Mouse (Mus musculus): ENCODE results near the gene Aifm1. TPM values are rescaled to one million over a fixed set of nuclear protein-coding genes. Genes with fewer than 3 reads are reported as not detected.
A peak's percentile ranks its signal among the peaks of the same experiment; 100 is the strongest.

Aifm1 gene
- total and polyA plus RNA-seq, 2 experiments from 2014 or later = 19.2 to 120 TPM

DNA sequence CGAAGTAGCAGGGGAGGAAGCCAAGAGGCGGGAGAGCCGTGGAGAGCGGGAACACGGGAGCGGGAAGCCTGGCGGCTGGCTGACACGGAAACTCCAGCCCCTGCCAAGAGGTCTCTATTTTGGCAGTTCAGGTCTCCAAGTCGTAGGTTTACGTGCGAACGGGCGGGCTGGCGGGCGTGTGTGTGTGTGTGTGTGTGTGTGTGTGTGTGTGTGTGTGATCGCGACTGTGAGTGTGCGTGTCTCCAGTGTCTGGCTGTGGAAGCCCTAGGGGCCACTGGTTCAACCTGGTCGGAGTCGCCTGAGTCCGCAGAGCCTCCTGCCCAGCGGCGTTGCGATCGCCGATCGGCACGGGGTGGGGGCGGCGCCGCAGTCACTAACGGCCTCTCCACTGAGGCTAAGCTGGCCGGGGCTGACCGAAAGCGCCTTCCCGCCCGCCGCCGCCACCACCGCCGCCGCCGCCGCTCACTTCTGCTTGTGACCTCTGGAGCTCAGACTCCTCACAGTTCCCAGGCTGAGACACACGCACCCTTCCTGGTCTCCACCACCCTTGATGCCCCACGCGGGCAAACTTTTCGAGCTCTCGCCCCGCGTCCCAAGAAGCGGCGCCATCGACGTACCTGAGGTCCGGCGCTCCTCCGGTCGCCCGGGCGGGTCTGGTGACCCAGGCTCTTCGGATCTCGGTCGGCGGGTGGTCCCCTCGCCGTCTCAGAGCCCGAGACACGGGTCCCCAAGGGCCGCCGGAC lies 60.3 kb downstream of the Aifm1 start:
- Histone ChIP-seq H3K36me3 (replicated peaks; ENCODE audit: control insufficient read depth, insufficient read depth, low read length) (no peaks in the 10 kb centered on the region), H3K9me3 (replicated peaks; ENCODE audit: control insufficient read depth, low read length) (no peaks in the 10 kb centered on the region; the same call in 1 of the 2 replicates), H3K27me3 (ENCODE audit: control insufficient read depth, insufficient read depth, low read length) (no peaks in the 10 kb centered on the region), H3K4me1 (ENCODE audit: control insufficient read depth, insufficient read depth) (peaks cover 21% of the 10 kb centered on the region; the same call in 1 of the 2 replicates), H3K4me3 (ENCODE audit: low read depth, low read length) (peak overlapping the region; percentile 75), H3K9ac (replicated peaks; ENCODE audit: low read depth, low read length) (peak overlapping the region; percentile 87), H3K27ac (ENCODE audit: low read depth) (peak overlapping the region; percentile 89), H3K4me2 (ENCODE audit: low read depth, low read length) (peak overlapping the region; percentile 68)
- DNase-seq (ENCODE audit: low spot score) (no peak), ATAC-seq (ENCODE audit: insufficient read depth, low read depth) (no peak)
- 19% methylated on average over 40 of the region's 71 CpGs for WGBS
- TF ChIP-seq EP300 (IDR thresholded peaks at IDR 0.05; ENCODE audit: low read depth) (no peak), CTCF (IDR thresholded peaks at IDR 0.05; ENCODE audit: low read depth) (no peak)

DNA sequence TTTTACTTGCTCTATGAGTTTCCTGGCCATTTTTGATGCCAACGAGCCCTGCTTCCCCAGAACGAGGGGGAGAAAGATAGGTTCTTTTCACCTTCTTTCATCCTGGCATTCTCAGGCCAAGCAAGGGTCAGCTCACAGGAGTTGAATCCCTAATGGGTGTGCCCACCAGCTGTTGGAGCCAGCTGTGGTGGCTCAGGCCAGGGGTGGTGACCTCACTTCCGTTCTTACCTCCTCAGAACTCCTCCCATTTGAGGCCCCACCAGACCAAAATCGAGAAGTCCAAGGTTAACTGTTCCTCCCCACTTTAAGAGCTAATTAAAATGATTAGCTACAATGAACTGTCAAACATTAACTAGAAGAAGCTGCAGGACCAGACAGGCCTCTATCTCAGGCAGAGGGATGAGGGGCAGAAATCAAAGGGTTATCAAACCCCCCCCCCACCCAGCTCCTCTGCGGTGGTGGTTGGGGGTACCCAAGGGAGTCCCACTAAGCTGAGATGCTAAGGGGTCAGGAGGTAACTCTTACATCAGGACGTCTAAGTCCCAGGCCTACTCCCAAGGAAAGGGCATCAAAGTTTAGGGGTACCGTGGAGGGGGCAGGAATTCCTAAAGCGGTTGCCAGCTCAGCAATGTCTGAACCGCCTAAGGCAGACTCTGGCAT lies 61.0 kb downstream of the Aifm1 start:
- no peak for DNase-seq (ENCODE audit: low spot score)

DNA sequence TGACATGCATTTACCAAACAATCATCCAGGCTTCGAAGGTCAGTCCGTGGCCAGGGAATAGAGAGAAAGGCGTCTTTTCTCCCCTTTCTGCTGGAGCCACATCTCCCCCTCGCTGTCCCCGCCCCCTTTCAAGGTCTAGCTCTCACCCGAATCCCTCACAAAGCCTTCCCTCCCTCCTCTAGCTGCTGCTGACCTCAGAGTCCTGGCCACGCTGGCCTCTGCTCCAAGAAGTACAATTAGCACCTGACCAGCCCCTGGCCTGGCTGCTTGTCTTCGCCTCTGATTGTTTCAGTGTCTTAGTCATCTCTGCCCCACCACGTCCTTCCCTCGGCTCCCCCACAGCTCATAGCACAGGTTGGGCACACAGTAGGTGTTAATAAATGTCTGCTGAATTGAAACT lies 63.7 kb downstream of the Aifm1 start:
- no peak for DNase-seq (ENCODE audit: low spot score)
- Histone ChIP-seq H3K27me3 (ENCODE audit: control insufficient read depth, insufficient read depth, low read length) (no peaks in the 10 kb centered on the region), H3K36me3 (replicated peaks; ENCODE audit: control insufficient read depth, insufficient read depth, low read length) (no peaks in the 10 kb centered on the region), H3K27ac (ENCODE audit: low read depth) (peak overlapping the region; percentile 70), H3K4me2 (ENCODE audit: low read depth, low read length) (peak overlapping the region; percentile 15; the same call in 1 of the 2 replicates), H3K4me3 (ENCODE audit: low read depth, low read length) (no peak overlapping the region), H3K4me1 (ENCODE audit: control insufficient read depth, insufficient read depth) (peaks cover 21% of the 10 kb centered on the region; the same call in 1 of the 2 replicates), H3K9me3 (replicated peaks; ENCODE audit: control insufficient read depth, low read length) (no peaks in the 10 kb centered on the region; the same call in 1 of the 2 replicates), H3K9ac (replicated peaks; ENCODE audit: low read depth, low read length) (no peak overlapping the region)
- no peak for TF ChIP-seq CTCF (IDR thresholded peaks at IDR 0.05; ENCODE audit: low read depth)
- no peak for TF ChIP-seq EP300 (IDR thresholded peaks at IDR 0.05; ENCODE audit: low read depth)
- ATAC-seq (ENCODE audit: insufficient read depth, low read depth) = no peak
- 36% methylated on average over 10 of the region's 10 CpGs for WGBS

More for the DNA sequence above, 61.0 kb downstream of the Aifm1 start:
- ATAC-seq (ENCODE audit: insufficient read depth, low read depth) = no peak
- Histone ChIP-seq H3K9ac (replicated peaks; ENCODE audit: low read depth, low read length) (peak overlapping the region; percentile 87; the same call in 1 of the 2 replicates), H3K27ac (ENCODE audit: low read depth) (peak overlapping the region; percentile 89), H3K4me1 (ENCODE audit: control insufficient read depth, insufficient read depth) (peaks cover 21% of the 10 kb centered on the region; the same call in 1 of the 2 replicates), H3K9me3 (replicated peaks; ENCODE audit: control insufficient read depth, low read length) (no peaks in the 10 kb centered on the region; the same call in 1 of the 2 replicates), H3K4me3 (ENCODE audit: low read depth, low read length) (peak overlapping the region; percentile 75), H3K4me2 (ENCODE audit: low read depth, low read length) (peak overlapping the region; percentile 68), H3K27me3 (ENCODE audit: control insufficient read depth, insufficient read depth, low read length) (no peaks in the 10 kb centered on the region), H3K36me3 (replicated peaks; ENCODE audit: control insufficient read depth, insufficient read depth, low read length) (no peaks in the 10 kb centered on the region)
- TF ChIP-seq CTCF (IDR thresholded peaks at IDR 0.05; ENCODE audit: low read depth) (no peak), EP300 (IDR thresholded peaks at IDR 0.05; ENCODE audit: low read depth) (no peak)
- WGBS = 26% methylated on average over 9 of the region's 9 CpGs

DNA sequence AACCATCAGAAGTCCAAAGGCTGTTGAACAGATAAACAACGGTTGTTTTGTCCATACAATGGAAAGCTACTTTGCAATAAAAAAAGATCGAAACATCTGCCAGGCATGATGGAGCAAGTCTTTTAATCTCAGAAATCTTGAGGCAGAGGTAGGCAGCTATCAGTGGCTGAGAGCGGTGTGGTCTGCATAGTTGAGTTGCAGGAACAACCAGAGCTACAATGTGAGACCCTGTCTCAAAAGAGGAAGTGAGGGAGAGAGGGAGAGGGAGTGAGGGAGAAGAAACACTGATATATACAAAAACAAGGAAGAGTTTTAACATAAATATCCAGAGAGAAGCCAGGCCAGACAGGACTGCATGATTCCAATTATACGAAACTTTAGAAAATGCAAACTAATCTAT lies 68.7 kb downstream of the Aifm1 start:
- Histone ChIP-seq H3K4me1 (ENCODE audit: control insufficient read depth, insufficient read depth) (0 out of 2 replicates have a peak, but pooled peaks cover 5% of the 10 kb centered on the region), H3K27me3 (ENCODE audit: control insufficient read depth, insufficient read depth, low read length) (no peaks in the 10 kb centered on the region), H3K36me3 (replicated peaks; ENCODE audit: control insufficient read depth, insufficient read depth, low read length) (no peaks in the 10 kb centered on the region), H3K9ac (replicated peaks; ENCODE audit: low read depth, low read length) (no peak overlapping the region), H3K4me2 (ENCODE audit: low read depth, low read length) (no peak overlapping the region), H3K9me3 (replicated peaks; ENCODE audit: control insufficient read depth, low read length) (no peaks in the 10 kb centered on the region), H3K27ac (ENCODE audit: low read depth) (no peak overlapping the region), H3K4me3 (ENCODE audit: low read depth, low read length) (no peak overlapping the region)
- DNase-seq (ENCODE audit: low spot score) (no peak), ATAC-seq (ENCODE audit: insufficient read depth, low read depth) (no peak)
- TF ChIP-seq EP300 (IDR thresholded peaks at IDR 0.05; ENCODE audit: low read depth) (no peak), CTCF (IDR thresholded peaks at IDR 0.05; ENCODE audit: low read depth) (no peak)
- 71% methylated on average over 4 of the region's 4 CpGs for WGBS

DNA sequence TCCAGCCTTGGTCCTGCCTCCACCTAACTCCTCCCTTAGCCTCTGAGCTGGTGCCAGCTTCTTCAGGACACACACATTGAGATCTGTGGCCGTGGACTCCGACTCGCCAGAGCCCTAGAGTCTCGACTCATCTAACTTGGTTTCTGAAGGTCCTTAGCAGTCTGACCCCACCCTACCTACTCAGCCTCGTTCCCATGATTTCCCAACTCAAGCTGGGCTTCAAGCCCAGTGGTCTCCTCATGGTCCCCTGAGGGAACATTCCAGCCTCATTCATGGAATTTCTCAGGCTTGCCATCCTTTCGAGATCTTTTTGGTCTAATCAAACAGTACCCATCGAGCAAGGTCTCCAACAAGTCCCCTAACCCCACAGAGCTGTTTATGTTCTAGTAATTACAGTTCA lies 71.4 kb downstream of the Aifm1 start:
- Histone ChIP-seq H3K27ac (ENCODE audit: low read depth) (no peak overlapping the region), H3K4me2 (ENCODE audit: low read depth, low read length) (no peak overlapping the region), H3K27me3 (ENCODE audit: control insufficient read depth, insufficient read depth, low read length) (no peaks in the 10 kb centered on the region), H3K9me3 (replicated peaks; ENCODE audit: control insufficient read depth, low read length) (no peaks in the 10 kb centered on the region), H3K4me3 (ENCODE audit: low read depth, low read length) (no peak overlapping the region), H3K9ac (replicated peaks; ENCODE audit: low read depth, low read length) (no peak overlapping the region), H3K36me3 (replicated peaks; ENCODE audit: control insufficient read depth, insufficient read depth, low read length) (no peaks in the 10 kb centered on the region), H3K4me1 (ENCODE audit: control insufficient read depth, insufficient read depth) (peaks cover 7% of the 10 kb centered on the region; the same call in 1 of the 2 replicates)
- ATAC-seq (ENCODE audit: insufficient read depth, low read depth) = no peak
- TF ChIP-seq CTCF (IDR thresholded peaks at IDR 0.05; ENCODE audit: low read depth) (no peak), EP300 (IDR thresholded peaks at IDR 0.05; ENCODE audit: low read depth) (no peak)
- WGBS = 54% methylated on average over 7 of the region's 7 CpGs
- DNase-seq (ENCODE audit: low spot score) = no peak

All from heart, postnatal 0 days (tissue).